Mouse (Mus musculus): ENCODE measurements at regions not wholly inside any gene's neighbourhood (a gene's known extent, or its start where the extent isn't known, plus 50 kb on each side); places are given as distances from the start of the nearest gene placed in this dataset.

- Histone ChIP-seq H3K9me3 (replicated peaks; ENCODE audit: control insufficient read depth, low read length, poor library complexity, severe bottlenecking) (no peaks in the 10 kb centered on the region), H3K9ac (ENCODE audit: low read depth, low read length) (no peak overlapping the region), H3K4me3 (ENCODE audit: low read depth, low read length) (no peak overlapping the region), H3K4me1 (ENCODE audit: control insufficient read depth, insufficient read depth, low read length) (no peaks in the 10 kb centered on the region), H3K27ac (ENCODE audit: low read length) (no peak overlapping the region), H3K36me3 (ENCODE audit: control insufficient read depth, insufficient read depth, low read length) (no peaks in the 10 kb centered on the region), H3K27me3 (ENCODE audit: control insufficient read depth, insufficient read depth, low read depth, low read length) (no peaks in the 10 kb centered on the region), H3K4me2 (ENCODE audit: low read length) (no peak overlapping the region)
- ATAC-seq, result no peak
These were observed 678.6 kb downstream of the Gsdmc2 start for GRCm38 (mm10) chr15:63166411-63166810.

- H3K36me3 ChIP-seq (ENCODE audit: control insufficient read depth, insufficient read depth, low read length), result no peaks in the 10 kb centered on the region
- H3K9me3 ChIP-seq (replicated peaks; ENCODE audit: control insufficient read depth, low read length, poor library complexity, severe bottlenecking), result no peaks in the 10 kb centered on the region
- H3K27me3 ChIP-seq (ENCODE audit: control insufficient read depth, insufficient read depth, low read depth, low read length), result no peaks in the 10 kb centered on the region
- H3K4me1 ChIP-seq (ENCODE audit: control insufficient read depth, insufficient read depth, low read length), result no peaks in the 10 kb centered on the region
- ATAC-seq, result no peak
- H3K4me3 ChIP-seq (ENCODE audit: low read depth, low read length), result no peak overlapping the region
- 70% methylated on average over 6 of the region's 6 CpGs for WGBS
- no peak overlapping the region for H3K27ac ChIP-seq (ENCODE audit: low read length)
- no peak overlapping the region for H3K4me2 ChIP-seq (ENCODE audit: low read length)
- H3K9ac ChIP-seq (ENCODE audit: low read depth, low read length), result no peak overlapping the region
These were observed 681.3 kb downstream of the Gsdmc2 start for GRCm38 (mm10) chr15:63163550-63164279.

- H3K4me1 ChIP-seq (ENCODE audit: control insufficient read depth, insufficient read depth, low read length), result no peaks in the 10 kb centered on the region
- H3K27ac ChIP-seq (ENCODE audit: low read length), result no peak overlapping the region
- H3K36me3 ChIP-seq (ENCODE audit: control insufficient read depth, insufficient read depth, low read length), result no peaks in the 10 kb centered on the region
- H3K4me3 ChIP-seq (ENCODE audit: low read depth, low read length), result no peak overlapping the region
- H3K27me3 ChIP-seq (ENCODE audit: control insufficient read depth, insufficient read depth, low read depth, low read length), result no peaks in the 10 kb centered on the region
- H3K9ac ChIP-seq (ENCODE audit: low read depth, low read length), result no peak overlapping the region
- H3K9me3 ChIP-seq (replicated peaks; ENCODE audit: control insufficient read depth, low read length, poor library complexity, severe bottlenecking), result no peaks in the 10 kb centered on the region
- no peak overlapping the region for H3K4me2 ChIP-seq (ENCODE audit: low read length)
- no peak for ATAC-seq
- 61% methylated on average over 4 of the region's 4 CpGs for WGBS
These were observed 682.0 kb downstream of the Gsdmc2 start for GRCm38 (mm10) chr15:63162881-63163549.

- no peak overlapping the region for H3K27ac ChIP-seq (ENCODE audit: low read length)
- H3K36me3 ChIP-seq (ENCODE audit: control insufficient read depth, insufficient read depth, low read length), result no peaks in the 10 kb centered on the region
- H3K9me3 ChIP-seq (replicated peaks; ENCODE audit: control insufficient read depth, low read length, poor library complexity, severe bottlenecking), result no peaks in the 10 kb centered on the region
- WGBS, result 86% methylated on average over 3 of the region's 3 CpGs
- H3K9ac ChIP-seq (ENCODE audit: low read depth, low read length), result no peak overlapping the region
- H3K4me3 ChIP-seq (ENCODE audit: low read depth, low read length), result no peak overlapping the region
- no peak for ATAC-seq
- no peaks in the 10 kb centered on the region for H3K27me3 ChIP-seq (ENCODE audit: control insufficient read depth, insufficient read depth, low read depth, low read length)
- H3K4me2 ChIP-seq (ENCODE audit: low read length), result no peak overlapping the region
- H3K4me1 ChIP-seq (ENCODE audit: control insufficient read depth, insufficient read depth, low read length), result no peaks in the 10 kb centered on the region
These were observed 721.8 kb downstream of the Gsdmc2 start for GRCm38 (mm10) chr15:63123123-63123688.

- no peaks in the 10 kb centered on the region for H3K27me3 ChIP-seq (ENCODE audit: control insufficient read depth, insufficient read depth, low read depth, low read length)
- no peaks in the 10 kb centered on the region for H3K9me3 ChIP-seq (replicated peaks; ENCODE audit: control insufficient read depth, low read length, poor library complexity, severe bottlenecking)
- H3K36me3 ChIP-seq (ENCODE audit: control insufficient read depth, insufficient read depth, low read length), result no peaks in the 10 kb centered on the region
- H3K4me1 ChIP-seq (ENCODE audit: control insufficient read depth, insufficient read depth, low read length), result no peaks in the 10 kb centered on the region
- no peak for ATAC-seq
- no peak overlapping the region for H3K4me2 ChIP-seq (ENCODE audit: low read length)
- H3K27ac ChIP-seq (ENCODE audit: low read length), result no peak overlapping the region
- no peak overlapping the region for H3K4me3 ChIP-seq (ENCODE audit: low read depth, low read length)
- no peak overlapping the region for H3K9ac ChIP-seq (ENCODE audit: low read depth, low read length)
- WGBS, result 71% methylated on average over 2 of the region's 2 CpGs
These were observed 732.1 kb downstream of the Gsdmc2 start for GRCm38 (mm10) chr15:63112918-63113317.

- Histone ChIP-seq H3K36me3 (ENCODE audit: control insufficient read depth, insufficient read depth, low read length) (no peaks in the 10 kb centered on the region), H3K27ac (ENCODE audit: low read length) (no peak overlapping the region), H3K4me1 (ENCODE audit: control insufficient read depth, insufficient read depth, low read length) (no peaks in the 10 kb centered on the region), H3K4me3 (ENCODE audit: low read depth, low read length) (no peak overlapping the region), H3K4me2 (ENCODE audit: low read length) (no peak overlapping the region), H3K27me3 (ENCODE audit: control insufficient read depth, insufficient read depth, low read depth, low read length) (no peaks in the 10 kb centered on the region), H3K9me3 (replicated peaks; ENCODE audit: control insufficient read depth, low read length, poor library complexity, severe bottlenecking) (no peaks in the 10 kb centered on the region), H3K9ac (ENCODE audit: low read depth, low read length) (no peak overlapping the region)
- no peak for ATAC-seq
- 89% methylated on average over 3 of the region's 3 CpGs for WGBS
These were observed 744.9 kb downstream of the Gsdmc2 start for GRCm38 (mm10) chr15:63100093-63100492.

- no peak for ATAC-seq
- Histone ChIP-seq H3K27ac (ENCODE audit: low read length) (no peak overlapping the region), H3K4me3 (ENCODE audit: low read depth, low read length) (no peak overlapping the region), H3K9ac (ENCODE audit: low read depth, low read length) (no peak overlapping the region), H3K4me2 (ENCODE audit: low read length) (no peak overlapping the region), H3K9me3 (replicated peaks; ENCODE audit: control insufficient read depth, low read length, poor library complexity, severe bottlenecking) (no peaks in the 10 kb centered on the region), H3K36me3 (ENCODE audit: control insufficient read depth, insufficient read depth, low read length) (no peaks in the 10 kb centered on the region), H3K27me3 (ENCODE audit: control insufficient read depth, insufficient read depth, low read depth, low read length) (no peaks in the 10 kb centered on the region), H3K4me1 (ENCODE audit: control insufficient read depth, insufficient read depth, low read length) (no peaks in the 10 kb centered on the region)
These were observed 763.0 kb downstream of the Gsdmc2 start for GRCm38 (mm10) chr15:63081972-63082371.

- no peaks in the 10 kb centered on the region for H3K27me3 ChIP-seq (ENCODE audit: control insufficient read depth, insufficient read depth, low read depth, low read length)
- no peak overlapping the region for H3K9ac ChIP-seq (ENCODE audit: low read depth, low read length)
- no peaks in the 10 kb centered on the region for H3K9me3 ChIP-seq (replicated peaks; ENCODE audit: control insufficient read depth, low read length, poor library complexity, severe bottlenecking)
- H3K4me1 ChIP-seq (ENCODE audit: control insufficient read depth, insufficient read depth, low read length), result no peaks in the 10 kb centered on the region
- no peak overlapping the region for H3K4me2 ChIP-seq (ENCODE audit: low read length)
- 20% methylated on average over 4 of the region's 4 CpGs for WGBS
- no peaks in the 10 kb centered on the region for H3K36me3 ChIP-seq (ENCODE audit: control insufficient read depth, insufficient read depth, low read length)
- H3K4me3 ChIP-seq (ENCODE audit: low read depth, low read length), result no peak overlapping the region
- ATAC-seq, result no peak
- no peak overlapping the region for H3K27ac ChIP-seq (ENCODE audit: low read length)
These were observed 765.2 kb downstream of the Gsdmc2 start for GRCm38 (mm10) chr15:63079825-63080224.

- Histone ChIP-seq H3K4me2 (ENCODE audit: low read length) (no peak overlapping the region), H3K9ac (ENCODE audit: low read depth, low read length) (no peak overlapping the region), H3K27me3 (ENCODE audit: control insufficient read depth, insufficient read depth, low read depth, low read length) (no peaks in the 10 kb centered on the region), H3K27ac (ENCODE audit: low read length) (no peak overlapping the region), H3K4me1 (ENCODE audit: control insufficient read depth, insufficient read depth, low read length) (no peaks in the 10 kb centered on the region), H3K36me3 (ENCODE audit: control insufficient read depth, insufficient read depth, low read length) (no peaks in the 10 kb centered on the region), H3K4me3 (ENCODE audit: low read depth, low read length) (no peak overlapping the region), H3K9me3 (replicated peaks; ENCODE audit: control insufficient read depth, low read length, poor library complexity, severe bottlenecking) (no peaks in the 10 kb centered on the region)
- 80% methylated on average over 4 of the region's 4 CpGs for WGBS
- no peak for ATAC-seq
These were observed 773.1 kb downstream of the Gsdmc2 start for GRCm38 (mm10) chr15:63071921-63072320.
